Mouse (Mus musculus): Measurements from ENCODE around the gene Rhbdd3. TPM values are rescaled to one million over a fixed set of nuclear protein-coding genes. Genes with fewer than 3 reads are reported as not detected.

Rhbdd3 gene
- 26.4 and 27.9 TPM in 2 replicates for polyA plus RNA-seq (2016; fragmentation: Nextera tagmentation; extraction: Ambion mirVana)

DNA sequence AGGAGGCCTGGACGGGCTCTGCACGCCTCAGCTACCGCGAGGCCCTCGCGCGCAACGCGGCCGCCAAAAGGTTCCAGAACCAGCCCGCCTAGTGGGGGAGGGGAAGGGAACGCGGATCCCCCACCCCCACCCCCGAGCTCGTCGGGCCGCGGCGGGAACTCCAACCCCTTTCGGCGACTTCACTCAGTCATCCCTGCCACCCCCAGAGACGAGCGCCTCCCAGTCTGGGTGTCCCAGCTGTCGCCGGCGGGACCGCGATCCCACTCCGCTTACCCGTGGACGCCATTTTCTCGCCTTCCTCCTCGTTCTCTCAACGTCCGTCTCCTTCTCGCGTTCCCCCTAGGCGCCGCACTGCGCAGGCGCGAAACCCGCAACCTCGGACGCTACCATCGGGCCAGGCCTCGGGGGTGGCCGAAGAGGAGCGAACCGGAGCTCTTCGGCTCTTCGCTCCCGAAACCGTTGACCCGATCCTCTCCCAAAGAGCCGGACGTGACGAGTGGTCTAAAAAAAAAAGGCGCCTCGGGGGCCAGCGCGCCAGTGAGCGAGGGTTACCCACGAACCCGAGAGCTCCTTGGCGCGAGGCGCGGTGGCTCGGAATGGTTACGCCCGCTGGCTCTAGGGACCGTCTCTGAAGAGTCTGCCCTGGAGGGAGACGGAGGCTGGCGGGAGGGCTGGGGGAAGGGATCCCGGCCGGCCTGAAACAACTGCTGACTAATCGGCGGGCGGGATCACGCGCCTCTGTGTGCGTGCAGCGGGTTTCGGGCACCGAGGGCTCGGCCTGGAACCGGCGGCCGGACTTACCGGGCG, at the start of gene Rhbdd3, which contains the start of gene Ewsr1:
Gene Rhbdd3 (plus strand): TSS at position 191 of the 807 bp plus-strand sequence.
Gene Ewsr1 (minus strand): TSS at position 531 of the 807 bp plus-strand sequence.
- WGBS, result under 1% methylated on average over 90 of the region's 92 CpGs
- Histone ChIP-seq H3K36me3 (peaks cover 12% of the 10 kb centered on the region; the same call in 1 of the 2 replicates), H3K9me3 (no peaks in the 10 kb centered on the region), H3K4me3 (peak within 1 kb of the TSS; percentile 69), H3K4me1 (peaks cover 25% of the 10 kb centered on the region), H3K9ac (peak within 1 kb of the TSS; percentile 90), H3K27me3 (no peaks in the 10 kb centered on the region), H3K4me2 (replicated peaks) (peak within 1 kb of the TSS; percentile 83), H3K27ac (peak within 1 kb of the TSS; percentile 97)
- peak; percentile 85 for ATAC-seq (ENCODE audit: insufficient number of reproducible peaks, insufficient read depth, low FRiP score, low TSS enrichment)

DNA sequence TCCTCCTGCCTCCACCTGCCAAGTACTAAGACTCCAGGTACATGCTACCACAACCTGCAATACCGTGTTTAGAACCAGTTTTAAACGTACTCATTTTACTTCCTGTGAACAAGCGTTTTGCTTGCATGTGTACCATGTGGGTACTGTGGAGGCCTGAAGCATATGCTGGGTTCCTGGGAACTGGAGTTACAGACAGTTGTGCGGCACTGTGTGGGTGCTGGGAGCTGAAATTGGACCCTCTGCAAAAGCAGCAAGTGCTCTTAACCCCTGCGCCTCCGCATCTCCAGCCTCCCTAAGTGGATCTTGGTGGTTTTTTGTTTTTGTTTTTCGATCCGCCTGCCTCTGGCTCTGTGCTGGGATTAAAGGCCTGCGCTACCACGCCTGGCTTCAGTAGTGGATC, 47.1 kb upstream of the Rhbdd3 start:
- H3K36me3 ChIP-seq, result no peaks in the 10 kb centered on the region
- H3K27ac ChIP-seq, result no peak overlapping the region
- no peak overlapping the region for H3K4me3 ChIP-seq
- H3K27me3 ChIP-seq, result peaks cover 15% of the 10 kb centered on the region
- H3K9ac ChIP-seq, result no peak overlapping the region
- 61% methylated on average over 10 of the region's 10 CpGs for WGBS
- H3K4me2 ChIP-seq (replicated peaks), result no peak overlapping the region
- no peak for ATAC-seq (ENCODE audit: insufficient number of reproducible peaks, insufficient read depth, low FRiP score, low TSS enrichment)
- H3K4me1 ChIP-seq, result peaks cover 14% of the 10 kb centered on the region
- H3K9me3 ChIP-seq, result no peaks in the 10 kb centered on the region

DNA sequence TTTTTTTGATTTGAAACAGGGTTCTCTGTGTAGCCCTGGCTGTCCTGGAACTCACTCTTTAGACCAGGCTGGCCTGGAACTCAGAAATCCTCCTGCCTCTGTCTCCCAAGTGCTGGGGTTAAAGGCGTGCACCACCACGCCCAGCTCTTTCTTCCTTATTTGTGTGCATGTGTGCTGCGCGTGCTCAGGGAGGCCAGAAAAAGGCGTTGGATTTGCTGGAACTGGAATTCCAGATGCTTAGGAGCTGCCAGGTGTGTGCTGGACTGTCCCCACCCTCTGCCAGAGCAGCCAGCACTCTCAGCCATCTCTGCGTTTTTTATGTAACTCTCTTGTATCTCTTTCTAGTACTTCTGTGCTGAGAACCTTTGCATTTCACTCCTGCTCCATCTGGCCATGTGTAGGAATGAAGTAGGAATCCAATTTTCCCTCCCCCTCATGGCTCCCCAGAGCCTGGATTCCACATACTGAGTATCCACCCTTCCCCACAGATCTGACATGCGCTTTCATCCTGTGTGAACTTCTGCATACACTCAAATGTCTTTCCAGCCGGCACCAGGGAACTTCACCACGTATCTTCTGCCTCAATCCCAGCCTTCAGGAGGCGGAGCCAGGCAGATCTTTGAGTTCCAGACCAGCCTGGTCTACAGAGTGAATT, 46.4 kb upstream of the Rhbdd3 start:
- peaks cover 19% of the 10 kb centered on the region for H3K4me1 ChIP-seq
- no peak overlapping the region for H3K9ac ChIP-seq
- H3K27me3 ChIP-seq, result peaks cover 22% of the 10 kb centered on the region
- H3K4me3 ChIP-seq, result no peak overlapping the region
- no peak overlapping the region for H3K27ac ChIP-seq
- 68% methylated on average over 10 of the region's 10 CpGs for WGBS
- no peaks in the 10 kb centered on the region for H3K36me3 ChIP-seq
- no peak overlapping the region for H3K4me2 ChIP-seq (replicated peaks)
- ATAC-seq (ENCODE audit: insufficient number of reproducible peaks, insufficient read depth, low FRiP score, low TSS enrichment), result no peak
- H3K9me3 ChIP-seq, result no peaks in the 10 kb centered on the region

DNA sequence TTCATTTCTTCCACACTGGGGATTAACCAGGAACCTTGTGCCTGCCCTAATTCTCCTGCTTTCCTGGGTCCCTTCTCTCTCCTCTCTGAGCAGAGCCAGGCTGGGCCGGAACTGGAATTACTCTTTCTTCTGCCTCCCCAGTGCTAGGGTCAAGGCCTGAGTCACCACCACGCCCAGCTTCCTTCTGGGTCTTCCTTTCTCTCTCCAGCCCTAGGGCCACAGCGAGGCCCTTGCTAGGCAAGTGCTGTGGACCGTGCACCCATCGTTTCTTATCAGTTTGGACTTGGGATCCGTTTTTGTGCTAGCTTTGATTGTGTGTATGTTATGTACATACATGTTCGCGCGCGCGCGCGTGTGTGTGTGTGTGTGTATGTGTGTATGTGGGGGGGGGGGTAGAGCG, 44.6 kb upstream of the Rhbdd3 start:
- 87% methylated on average over 14 of the region's 14 CpGs for WGBS
- Histone ChIP-seq H3K27me3 (peaks cover 41% of the 10 kb centered on the region), H3K4me3 (no peak overlapping the region), H3K9ac (no peak overlapping the region), H3K4me1 (peaks cover 32% of the 10 kb centered on the region), H3K9me3 (no peaks in the 10 kb centered on the region), H3K36me3 (no peaks in the 10 kb centered on the region), H3K4me2 (replicated peaks) (no peak overlapping the region), H3K27ac (no peak overlapping the region)
- no peak for ATAC-seq (ENCODE audit: insufficient number of reproducible peaks, insufficient read depth, low FRiP score, low TSS enrichment)

DNA sequence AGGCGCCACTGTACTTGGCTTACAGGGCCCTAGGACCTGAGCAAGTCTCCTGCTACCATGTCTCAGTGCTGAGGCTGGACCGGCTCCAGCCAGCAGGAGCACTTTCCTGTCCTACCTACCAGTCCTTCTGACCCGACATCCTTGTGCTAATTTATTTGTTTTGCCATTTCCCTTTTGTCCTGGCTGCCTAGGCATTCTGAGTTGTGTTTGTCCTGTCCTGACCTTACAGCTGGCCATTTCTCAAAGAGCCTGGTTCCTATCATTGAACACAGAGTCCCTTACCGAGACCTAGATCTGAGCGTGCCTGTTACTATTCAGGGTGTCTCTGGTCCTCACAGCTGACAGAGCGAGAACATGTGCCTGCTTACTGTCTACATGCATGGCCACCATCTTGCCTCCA, 43.9 kb upstream of the Rhbdd3 start:
- Histone ChIP-seq H3K27ac (no peak overlapping the region), H3K27me3 (peaks cover 48% of the 10 kb centered on the region), H3K9ac (no peak overlapping the region), H3K36me3 (no peaks in the 10 kb centered on the region), H3K4me1 (peaks cover 37% of the 10 kb centered on the region), H3K4me3 (no peak overlapping the region), H3K9me3 (no peaks in the 10 kb centered on the region), H3K4me2 (replicated peaks) (no peak overlapping the region)
- 68% methylated on average over 6 of the region's 6 CpGs for WGBS
- no peak for ATAC-seq (ENCODE audit: insufficient number of reproducible peaks, insufficient read depth, low FRiP score, low TSS enrichment)

DNA sequence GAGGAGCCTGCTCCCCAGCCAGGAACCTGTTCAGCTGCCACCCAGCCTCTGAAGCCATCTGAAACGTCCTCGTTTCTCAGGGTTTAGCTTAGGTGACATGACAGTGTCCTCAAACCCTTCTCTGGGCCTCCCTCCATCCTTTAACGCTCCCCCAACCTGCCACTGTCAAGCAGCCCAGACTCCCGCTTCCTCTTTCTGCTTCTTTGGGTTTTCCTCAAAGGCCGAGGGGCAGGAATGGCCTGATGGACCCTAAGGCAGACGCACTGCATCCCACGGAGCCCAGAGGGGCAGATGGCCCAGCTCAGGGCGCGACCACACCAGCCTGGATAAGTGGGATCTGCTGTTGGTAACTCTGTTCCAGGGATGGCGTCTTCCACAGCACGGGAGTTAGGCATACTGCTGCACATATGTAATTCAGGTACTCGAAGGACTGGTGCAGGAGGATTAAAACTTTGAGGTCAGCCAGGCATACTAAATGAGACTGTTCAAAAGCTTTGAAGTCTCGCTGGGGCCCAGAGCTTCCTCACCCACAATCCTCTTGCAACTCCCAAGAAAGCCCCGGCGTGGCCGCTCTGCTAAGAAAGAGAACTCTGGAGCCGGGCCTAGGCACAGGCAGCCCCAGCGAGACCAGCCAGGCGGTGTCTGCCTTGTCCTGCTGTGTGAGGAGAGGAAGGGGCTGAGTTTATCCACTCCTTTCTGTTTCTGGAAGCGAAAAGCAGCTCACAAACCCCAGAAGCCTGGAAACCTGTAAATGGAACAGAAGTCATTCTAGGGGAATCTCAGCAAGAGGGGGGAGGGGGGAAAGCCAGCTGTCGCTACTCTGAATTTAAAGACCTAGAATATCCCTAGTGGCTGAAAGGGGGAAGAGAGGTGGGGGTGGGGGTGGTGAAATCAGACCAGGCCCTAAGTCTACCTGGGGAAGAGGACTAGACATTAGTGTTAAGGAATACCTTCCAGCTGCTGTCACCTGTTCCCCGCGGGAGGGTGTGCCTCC, 42.5 kb upstream of the Rhbdd3 start:
- Histone ChIP-seq H3K4me3 (no peak overlapping the region), H3K4me1 (peaks cover 42% of the 10 kb centered on the region), H3K27me3 (peaks cover 62% of the 10 kb centered on the region), H3K36me3 (no peaks in the 10 kb centered on the region; the same call in 1 of the 2 replicates), H3K4me2 (replicated peaks) (no peak overlapping the region; the same call in 1 of the 2 replicates), H3K27ac (no peak overlapping the region), H3K9ac (no peak overlapping the region), H3K9me3 (no peaks in the 10 kb centered on the region)
- no peak for ATAC-seq (ENCODE audit: insufficient number of reproducible peaks, insufficient read depth, low FRiP score, low TSS enrichment)
- 25% methylated on average over 23 of the region's 23 CpGs for WGBS

DNA sequence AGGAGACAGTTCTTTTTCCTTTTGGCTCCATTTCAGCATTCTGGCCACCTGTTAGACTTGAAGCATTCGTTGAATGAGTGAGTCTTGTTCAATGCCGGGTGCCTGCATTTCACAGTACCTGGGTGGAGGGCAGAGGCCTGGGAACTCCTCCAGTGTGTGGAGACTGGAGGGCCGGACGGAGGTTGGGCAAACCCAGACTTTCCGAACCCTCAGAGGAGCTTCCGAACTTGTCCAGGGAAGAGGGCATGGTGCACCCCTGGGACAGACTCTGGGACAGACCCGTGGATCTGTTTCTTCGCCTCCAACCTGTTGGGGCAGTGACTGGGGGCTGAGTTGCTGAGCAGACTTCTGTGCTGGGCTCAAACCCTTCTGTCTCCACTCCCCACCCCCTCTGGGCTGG, 41.7 kb upstream of the Rhbdd3 start:
- Histone ChIP-seq H3K9me3 (no peaks in the 10 kb centered on the region), H3K4me2 (replicated peaks) (no peak overlapping the region), H3K9ac (no peak overlapping the region), H3K36me3 (no peaks in the 10 kb centered on the region; the same call in 1 of the 2 replicates), H3K4me1 (peaks cover 47% of the 10 kb centered on the region), H3K4me3 (no peak overlapping the region), H3K27me3 (peaks cover 70% of the 10 kb centered on the region), H3K27ac (no peak overlapping the region)
- no peak for ATAC-seq (ENCODE audit: insufficient number of reproducible peaks, insufficient read depth, low FRiP score, low TSS enrichment)
- 46% methylated on average over 8 of the region's 8 CpGs for WGBS

DNA sequence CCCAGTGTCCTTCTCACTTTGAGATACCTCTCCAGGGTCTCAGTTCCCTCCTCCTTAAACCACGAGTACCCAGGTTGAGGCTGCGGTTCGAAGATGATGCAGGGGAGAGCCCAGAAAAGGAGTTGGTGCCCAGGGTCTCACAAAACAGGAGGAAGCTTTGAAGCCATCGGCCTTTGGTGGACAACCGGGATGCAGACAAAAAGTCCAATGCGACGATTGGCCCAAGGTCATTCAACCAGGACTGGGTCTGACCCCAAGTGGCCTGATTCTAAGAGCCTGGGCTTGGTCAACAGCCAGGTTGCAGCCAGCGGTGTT, 41.2 kb upstream of the Rhbdd3 start:
- Histone ChIP-seq H3K27me3 (peaks cover 74% of the 10 kb centered on the region), H3K4me1 (peaks cover 52% of the 10 kb centered on the region), H3K4me2 (replicated peaks) (peak overlapping the region; percentile 88), H3K9ac (peak overlapping the region; percentile 53; the same call in 1 of the 2 replicates), H3K36me3 (no peaks in the 10 kb centered on the region; the same call in 1 of the 2 replicates), H3K27ac (no peak overlapping the region), H3K4me3 (peak overlapping the region; percentile 46), H3K9me3 (no peaks in the 10 kb centered on the region)
- WGBS, result 16% methylated on average over 8 of the region's 8 CpGs
- no peak for ATAC-seq (ENCODE audit: insufficient number of reproducible peaks, insufficient read depth, low FRiP score, low TSS enrichment)

DNA sequence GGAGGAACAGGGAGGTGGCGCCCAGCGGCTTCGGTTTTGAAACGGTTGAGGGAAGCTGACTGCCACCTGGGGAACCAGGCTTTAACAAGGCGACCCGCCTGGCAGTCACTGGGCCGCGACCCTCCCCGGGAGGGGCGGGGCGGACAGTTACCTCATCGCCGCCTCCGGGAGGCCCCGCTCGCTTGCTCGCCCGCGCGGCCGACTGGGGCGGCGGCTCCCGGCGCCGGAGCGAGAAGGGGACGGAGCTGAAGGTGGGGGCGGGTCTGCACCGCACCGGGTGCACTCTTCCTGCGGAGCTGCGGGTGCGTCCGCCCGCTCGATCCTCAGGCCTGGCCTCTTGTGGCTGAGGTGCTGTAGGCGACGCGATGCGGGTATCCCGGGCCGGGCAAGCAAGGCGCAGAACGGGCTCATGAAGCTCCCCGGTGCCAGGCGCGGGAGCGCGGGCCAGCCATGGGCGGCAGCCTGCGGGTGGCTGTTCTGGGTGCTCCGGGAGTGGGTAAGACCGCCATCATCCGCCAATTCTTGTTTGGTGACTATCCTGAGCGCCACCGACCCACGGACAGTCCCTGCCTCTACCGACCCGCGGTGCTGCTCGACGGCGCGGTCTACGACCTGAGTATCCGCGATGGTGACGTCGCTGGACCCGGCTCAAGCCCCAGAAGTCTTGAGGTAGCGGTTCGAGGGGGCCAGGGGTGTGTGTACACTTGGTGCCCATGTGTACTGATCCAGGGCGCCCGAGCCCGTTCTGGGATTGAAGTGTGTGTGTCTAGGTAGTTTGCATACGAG, 40.7 kb upstream of the Rhbdd3 start, which contains the start of gene Rasl10a:
Gene Rasl10a (plus strand): TSS at position 273 of the 786 bp plus-strand sequence.
- no peak within 1 kb of the TSS for H3K27ac ChIP-seq
- peak within 1 kb of the TSS; percentile 46 for H3K4me3 ChIP-seq
- no peaks in the 10 kb centered on the region for H3K9me3 ChIP-seq
- peak within 1 kb of the TSS; percentile 88 for H3K4me2 ChIP-seq (replicated peaks)
- H3K36me3 ChIP-seq, result no peaks in the 10 kb centered on the region; the same call in 1 of the 2 replicates
- no peak for ATAC-seq (ENCODE audit: insufficient number of reproducible peaks, insufficient read depth, low FRiP score, low TSS enrichment)
- peaks cover 57% of the 10 kb centered on the region for H3K4me1 ChIP-seq
- peaks cover 80% of the 10 kb centered on the region for H3K27me3 ChIP-seq
- H3K9ac ChIP-seq, result peak within 1 kb of the TSS; percentile 53
- 2% methylated on average over 77 of the region's 77 CpGs for WGBS

DNA sequence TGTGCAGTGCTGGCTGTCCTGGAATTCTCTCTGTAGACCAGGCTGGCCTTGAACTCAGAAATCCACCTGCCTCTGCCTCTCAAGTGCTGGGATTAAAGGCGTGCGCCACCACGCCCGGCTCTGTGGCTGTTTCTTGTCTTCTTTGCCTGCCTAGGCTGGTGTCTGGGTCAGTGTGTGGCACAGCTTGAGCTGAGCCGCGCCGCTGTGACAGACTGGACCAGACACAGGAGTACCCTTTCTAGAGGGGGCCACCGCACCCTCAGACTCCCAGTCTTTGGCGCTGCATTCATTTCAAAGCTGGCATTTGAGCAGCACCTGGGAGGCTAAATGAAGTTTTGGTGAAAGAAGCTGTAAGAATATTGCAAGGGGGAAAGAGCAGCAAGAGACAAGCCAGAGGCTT, 39.9 kb upstream of the Rhbdd3 start:
- 27% methylated on average over 9 of the region's 9 CpGs for WGBS
- Histone ChIP-seq H3K4me3 (no peak overlapping the region), H3K27ac (no peak overlapping the region), H3K4me1 (peaks cover 63% of the 10 kb centered on the region), H3K9me3 (no peaks in the 10 kb centered on the region), H3K36me3 (no peaks in the 10 kb centered on the region; the same call in 1 of the 2 replicates), H3K9ac (no peak overlapping the region), H3K4me2 (replicated peaks) (no peak overlapping the region), H3K27me3 (peaks cover 87% of the 10 kb centered on the region)
- no peak for ATAC-seq (ENCODE audit: insufficient number of reproducible peaks, insufficient read depth, low FRiP score, low TSS enrichment)
